Mouse (Mus musculus): ENCODE data around the gene Efhd2.

Efhd2 gene

GRCm38 (mm10) chr4:141860246-141860841, 14.4 kb downstream of the Efhd2 start:
- DNase-seq (ENCODE audit: low spot score in 2 of 2): peak in 1 of 2 experiments; percentile 22

- peak in 1 of 2 experiments; percentile 23 for DNase-seq (ENCODE audit: low spot score in 2 of 2)
Observed at GRCm38 (mm10) chr4:141859351-141859750, 15.4 kb downstream of the Efhd2 start.

GRCm38 (mm10) chr4:141858501-141858900, 16.2 kb downstream of the Efhd2 start:
- DNase-seq (ENCODE audit: low spot score in 2 of 2): peak in 1 of 2 experiments; percentile 60

- DNase-seq (ENCODE audit: low spot score in 2 of 2): peak; percentile 85 to 90
Observed at GRCm38 (mm10) chr4:141857422-141857930, 17.2 kb downstream of the Efhd2 start.

- peak; percentile 56 to 82 for DNase-seq (ENCODE audit: low spot score in 2 of 2)
Observed at GRCm38 (mm10) chr4:141853437-141853836, 21.3 kb downstream of the Efhd2 start.

GRCm38 (mm10) chr4:141845999-141846398, 28.7 kb downstream of the Efhd2 start, which contains the start of gene Ctrc:
TSS of gene Ctrc (minus strand) at chr4:141846359.
- DNase-seq (ENCODE audit: low spot score in 2 of 2): no peak

GRCm38 (mm10) chr4:141834536-141835095, 40.1 kb downstream of the Efhd2 start:
- no peak for DNase-seq (ENCODE audit: low spot score in 2 of 2)

GRCm38 (mm10) chr4:141833911-141834310, 40.8 kb downstream of the Efhd2 start:
- no peak for DNase-seq (ENCODE audit: low spot score in 2 of 2)

- DNase-seq (ENCODE audit: low spot score in 2 of 2): no peak
Observed at GRCm38 (mm10) chr4:141831361-141831760, 43.4 kb downstream of the Efhd2 start.

- no peak for DNase-seq (ENCODE audit: low spot score in 2 of 2)
Observed at GRCm38 (mm10) chr4:141830381-141830780, 44.3 kb downstream of the Efhd2 start.

- DNase-seq (ENCODE audit: low spot score in 2 of 2): no peak
Observed at GRCm38 (mm10) chr4:141828177-141828576, 46.5 kb downstream of the Efhd2 start.

- DNase-seq (ENCODE audit: low spot score in 2 of 2): no peak
Observed at GRCm38 (mm10) chr4:141827401-141827800, 47.3 kb downstream of the Efhd2 start.

GRCm38 (mm10) chr4:141826060-141826459, 48.7 kb downstream of the Efhd2 start, which contains the start of gene Cela2a:
TSS of gene Cela2a (minus strand) at chr4:141826160.
- DNase-seq (ENCODE audit: low spot score in 2 of 2): no peak

GRCm38 (mm10) chr4:141822979-141823378, 51.7 kb downstream of the Efhd2 start:
- no peak for DNase-seq (ENCODE audit: low spot score in 2 of 2)

- DNase-seq (ENCODE audit: low spot score in 2 of 2): no peak
Observed at GRCm38 (mm10) chr4:141822089-141822488, 52.6 kb downstream of the Efhd2 start.

GRCm38 (mm10) chr4:141821178-141821577, 53.5 kb downstream of the Efhd2 start:
- no peak for DNase-seq (ENCODE audit: low spot score in 2 of 2)

GRCm38 (mm10) chr4:141819316-141819715, 55.4 kb downstream of the Efhd2 start:
- no peak for DNase-seq (ENCODE audit: low spot score in 2 of 2)

- DNase-seq (ENCODE audit: low spot score in 2 of 2): no peak
Observed at GRCm38 (mm10) chr4:141818861-141819260, 55.9 kb downstream of the Efhd2 start.

- DNase-seq (ENCODE audit: low spot score in 2 of 2): no peak
Observed at GRCm38 (mm10) chr4:141817706-141818105, 57.0 kb downstream of the Efhd2 start.

- DNase-seq (ENCODE audit: low spot score in 2 of 2): no peak
Observed at GRCm38 (mm10) chr4:141816776-141817655, 57.7 kb downstream of the Efhd2 start.

- DNase-seq (ENCODE audit: low spot score in 2 of 2): no peak
Observed at GRCm38 (mm10) chr4:141816267-141816666, 58.5 kb downstream of the Efhd2 start.

GRCm38 (mm10) chr4:141811375-141811774, 63.3 kb downstream of the Efhd2 start:
- peak in 1 of 2 experiments; percentile 11 for DNase-seq (ENCODE audit: low spot score in 2 of 2)
